Mouse (Mus musculus): ENCODE results near the gene Ets2. TPM values are rescaled to one million over a fixed set of nuclear protein-coding genes. Genes with fewer than 3 reads are reported as not detected.

The Ets2 gene
- polyA plus RNA-seq, 1 experiment from 2014 or later: 35.1 TPM

- no peak for ATAC-seq (ENCODE audit: low FRiP score, low TSS enrichment)
- no peak for TF ChIP-seq EP300 (optimal IDR thresholded peaks at IDR 0.05)
- no peak for TF ChIP-seq CTCF (IDR thresholded peaks at IDR 0.05; ENCODE audit: low read depth)
- H3K27ac ChIP-seq (replicated peaks): no peak overlapping the region
Measured at GRCm38 (mm10) chr16:95686246-95686645, 15.6 kb upstream of the Ets2 start.

GRCm38 (mm10) chr16:95686901-95687300 is 15.0 kb upstream of the Ets2 start:
- H3K36me3 ChIP-seq (ENCODE audit: control insufficient read depth, insufficient read depth, low read length): no peaks in the 10 kb centered on the region
- TF ChIP-seq CTCF (IDR thresholded peaks at IDR 0.05; ENCODE audit: low read depth): no peak
- no peak for TF ChIP-seq EP300 (optimal IDR thresholded peaks at IDR 0.05)
- no peak overlapping the region for H3K9ac ChIP-seq (ENCODE audit: low read length)
- no peak for DNase-seq (ENCODE audit: low spot score)
- no peaks in the 10 kb centered on the region for H3K27me3 ChIP-seq (ENCODE audit: control insufficient read depth, insufficient read depth, low read length)
- no peak for ATAC-seq (ENCODE audit: low FRiP score, low TSS enrichment)
- no peaks in the 10 kb centered on the region for H3K4me1 ChIP-seq (replicated peaks; ENCODE audit: control insufficient read depth, insufficient read depth)
- 90% methylated on average over 8 of the region's 8 CpGs for WGBS
- H3K4me2 ChIP-seq (replicated peaks; ENCODE audit: low read depth): no peak overlapping the region
- no peak overlapping the region for H3K27ac ChIP-seq (replicated peaks)
- no peak overlapping the region for H3K4me3 ChIP-seq (ENCODE audit: low read depth, low read length)
- H3K9me3 ChIP-seq (ENCODE audit: control insufficient read depth, low read length): no peaks in the 10 kb centered on the region

More at GRCm38 (mm10) chr16:95686246-95686645, 15.6 kb upstream of the Ets2 start:
- H3K9me3 ChIP-seq (ENCODE audit: control insufficient read depth, low read length): no peaks in the 10 kb centered on the region
- 71% methylated on average over 6 of the region's 6 CpGs for WGBS
- no peaks in the 10 kb centered on the region for H3K4me1 ChIP-seq (replicated peaks; ENCODE audit: control insufficient read depth, insufficient read depth)
- H3K4me3 ChIP-seq (ENCODE audit: low read depth, low read length): no peak overlapping the region
- no peak overlapping the region for H3K4me2 ChIP-seq (replicated peaks; ENCODE audit: low read depth)
- H3K36me3 ChIP-seq (ENCODE audit: control insufficient read depth, insufficient read depth, low read length): no peaks in the 10 kb centered on the region
- H3K27me3 ChIP-seq (ENCODE audit: control insufficient read depth, insufficient read depth, low read length): no peaks in the 10 kb centered on the region
- DNase-seq (ENCODE audit: low spot score): no peak
- H3K9ac ChIP-seq (ENCODE audit: low read length): no peak overlapping the region

- Histone ChIP-seq H3K4me3 (ENCODE audit: low read depth, low read length) (no peak overlapping the region), H3K27me3 (ENCODE audit: control insufficient read depth, insufficient read depth, low read length) (no peaks in the 10 kb centered on the region), H3K27ac (replicated peaks) (no peak overlapping the region), H3K4me2 (replicated peaks; ENCODE audit: low read depth) (no peak overlapping the region), H3K9me3 (ENCODE audit: control insufficient read depth, low read length) (no peaks in the 10 kb centered on the region), H3K4me1 (replicated peaks; ENCODE audit: control insufficient read depth, insufficient read depth) (no peaks in the 10 kb centered on the region), H3K36me3 (ENCODE audit: control insufficient read depth, insufficient read depth, low read length) (no peaks in the 10 kb centered on the region), H3K9ac (ENCODE audit: low read length) (no peak overlapping the region)
- DNase-seq (ENCODE audit: low spot score) (no peak), ATAC-seq (ENCODE audit: low FRiP score, low TSS enrichment) (no peak)
- 79% methylated on average over 4 of the region's 4 CpGs for WGBS
- TF ChIP-seq CTCF (IDR thresholded peaks at IDR 0.05; ENCODE audit: low read depth): no peak
Measured at GRCm38 (mm10) chr16:95688010-95688409, 13.9 kb upstream of the Ets2 start.

GRCm38 (mm10) chr16:95696599-95696998 is 5.3 kb upstream of the Ets2 start:
- H3K36me3 ChIP-seq (ENCODE audit: control insufficient read depth, insufficient read depth, low read length): no peaks in the 10 kb centered on the region
- no peak overlapping the region for H3K9ac ChIP-seq (ENCODE audit: low read length)
- no peaks in the 10 kb centered on the region for H3K9me3 ChIP-seq (ENCODE audit: control insufficient read depth, low read length)
- no peak overlapping the region for H3K27ac ChIP-seq (replicated peaks)
- H3K4me1 ChIP-seq (replicated peaks; ENCODE audit: control insufficient read depth, insufficient read depth): no peaks in the 10 kb centered on the region
- DNase-seq (ENCODE audit: low spot score) (no peak), ATAC-seq (ENCODE audit: low FRiP score, low TSS enrichment) (no peak)
- WGBS: 50% methylated on average over 6 of the region's 6 CpGs
- no peak for TF ChIP-seq EP300 (optimal IDR thresholded peaks at IDR 0.05)
- no peak for TF ChIP-seq CTCF (IDR thresholded peaks at IDR 0.05; ENCODE audit: low read depth)
- no peaks in the 10 kb centered on the region for H3K27me3 ChIP-seq (ENCODE audit: control insufficient read depth, insufficient read depth, low read length)
- H3K4me3 ChIP-seq (ENCODE audit: low read depth, low read length): no peak overlapping the region
- H3K4me2 ChIP-seq (replicated peaks; ENCODE audit: low read depth): no peak overlapping the region

GRCm38 (mm10) chr16:95699721-95700120 is 2.2 kb upstream of the Ets2 start:
- H3K9me3 ChIP-seq (ENCODE audit: control insufficient read depth, low read length): no peaks in the 10 kb centered on the region
- no peaks in the 10 kb centered on the region for H3K36me3 ChIP-seq (ENCODE audit: control insufficient read depth, insufficient read depth, low read length)
- H3K27ac ChIP-seq (replicated peaks): 0 out of 2 replicates have a peak overlapping the region, but pooled peaks have one; percentile 13
- H3K4me3 ChIP-seq (ENCODE audit: low read depth, low read length): no peak overlapping the region
- H3K4me2 ChIP-seq (replicated peaks; ENCODE audit: low read depth): no peak overlapping the region
- H3K9ac ChIP-seq (ENCODE audit: low read length): no peak overlapping the region
- 36% methylated on average over 3 of the region's 3 CpGs for WGBS
- TF ChIP-seq EP300 (optimal IDR thresholded peaks at IDR 0.05) (no peak), CTCF (IDR thresholded peaks at IDR 0.05; ENCODE audit: low read depth) (no peak)
- ATAC-seq (ENCODE audit: low FRiP score, low TSS enrichment): no peak
- H3K27me3 ChIP-seq (ENCODE audit: control insufficient read depth, insufficient read depth, low read length): no peaks in the 10 kb centered on the region
- DNase-seq (ENCODE audit: low spot score): no peak
- peaks cover 4% of the 10 kb centered on the region; the same call in 1 of the 2 replicates for H3K4me1 ChIP-seq (replicated peaks; ENCODE audit: control insufficient read depth, insufficient read depth)

- DNase-seq (ENCODE audit: low spot score) (no peak), ATAC-seq (ENCODE audit: low FRiP score, low TSS enrichment) (no peak)
- no peak overlapping the region for H3K4me2 ChIP-seq (replicated peaks; ENCODE audit: low read depth)
- H3K27me3 ChIP-seq (ENCODE audit: control insufficient read depth, insufficient read depth, low read length): no peaks in the 10 kb centered on the region
- H3K27ac ChIP-seq (replicated peaks): 0 out of 2 replicates have a peak overlapping the region, but pooled peaks have one; percentile 13
- no peaks in the 10 kb centered on the region for H3K9me3 ChIP-seq (ENCODE audit: control insufficient read depth, low read length)
- TF ChIP-seq EP300 (optimal IDR thresholded peaks at IDR 0.05): no peak
- TF ChIP-seq CTCF (IDR thresholded peaks at IDR 0.05; ENCODE audit: low read depth): no peak
- no peak overlapping the region for H3K4me3 ChIP-seq (ENCODE audit: low read depth, low read length)
- no peak overlapping the region for H3K9ac ChIP-seq (ENCODE audit: low read length)
- no peaks in the 10 kb centered on the region for H3K36me3 ChIP-seq (ENCODE audit: control insufficient read depth, insufficient read depth, low read length)
- WGBS: 42% methylated on average over 7 of the region's 7 CpGs
- peaks cover 6% of the 10 kb centered on the region; the same call in 1 of the 2 replicates for H3K4me1 ChIP-seq (replicated peaks; ENCODE audit: control insufficient read depth, insufficient read depth)
Measured at GRCm38 (mm10) chr16:95700224-95700623, 1.7 kb upstream of the Ets2 start.

Data from stomach, postnatal 0 days (tissue).